Mouse (Mus musculus) brain, embryonic 14.5 days (tissue): ENCODE data around the gene Yju2.

Source experiments
- CTCF ChIP-seq: fragments of 200-500 bp; IDR thresholded peaks from 2 replicates; pipeline ENCODE4 v1.5.1; 2012; ENCODE audit warnings: inconsistent platforms, mild to moderate bottlenecking, moderate library complexity, borderline replicate concordance; ENCODE audit not compliant: insufficient read depth, insufficient read length; ENCODE audit errors: extremely low read depth
- POLR2A ChIP-seq: fragments of 200-500 bp; IDR thresholded peaks from 2 replicates; pipeline ENCODE4 v1.6.1; 2012; ENCODE audit warnings: mild to moderate bottlenecking, inconsistent platforms, borderline replicate concordance; ENCODE audit not compliant: poor library complexity, insufficient read depth, insufficient read length, severe bottlenecking; ENCODE audit errors: extremely low read depth

GRCm38 (mm10) chr17:55959946-55960740 lies 1.2 kb downstream of the Yju2 start:
- no peak for TF ChIP-seq CTCF
- no peak for TF ChIP-seq POLR2A
